Mouse (Mus musculus) ES-Bruce4 (cell line): ENCODE results near the gene Slc25a47. TPM values are rescaled to one million over a fixed set of nuclear protein-coding genes. Genes with fewer than 3 reads are reported as not detected.

Experiments
- H3K27ac ChIP-seq: 2 replicates; pipeline ENCODE4 v1.5.1; 2012; ENCODE audit warnings: low read length, inconsistent platforms; ENCODE audit not compliant: insufficient read depth
- H3K27me3 ChIP-seq: 2 replicates; pipeline ENCODE4 v1.6.1; 2012; ENCODE audit warnings: mild to moderate bottlenecking, low read length, inconsistent platforms; ENCODE audit not compliant: control insufficient read depth, poor library complexity, insufficient read depth, severe bottlenecking
- H3K36me3 ChIP-seq: 2 replicates; pipeline ENCODE4 v1.6.1; 2012; ENCODE audit warnings: inconsistent platforms, mild to moderate bottlenecking, low read length, moderate library complexity; ENCODE audit not compliant: control insufficient read depth, poor library complexity, insufficient read depth, severe bottlenecking
- H3K4me1 ChIP-seq: one replicate; pipeline ENCODE4 v1.8.1; 2011; ENCODE audit warnings: low read length; ENCODE audit not compliant: control insufficient read depth, insufficient read depth
- H3K4me3 ChIP-seq: 2 replicates; pipeline ENCODE4 v1.5.1; 2011; ENCODE audit warnings: low read depth, mild to moderate bottlenecking, low read length
- H3K9ac ChIP-seq: 2 replicates; pipeline ENCODE4 v1.6.1; 2012; ENCODE audit warnings: low read depth, mild to moderate bottlenecking, inconsistent platforms; ENCODE audit not compliant: poor library complexity, severe bottlenecking
- H3K9me3 ChIP-seq: replicated peaks from 2 replicates; pipeline ENCODE4 v1.6.1; 2012; ENCODE audit warnings: mild to moderate bottlenecking, low read length, inconsistent platforms; ENCODE audit not compliant: control insufficient read depth, poor library complexity, insufficient read depth, severe bottlenecking
- CTCF ChIP-seq: IDR thresholded peaks from one replicate; pipeline ENCODE4 v1.8.1; 2011; ENCODE audit warnings: low read depth, low read length
- EP300 ChIP-seq: IDR thresholded peaks from 2 replicates; pipeline ENCODE4 v1.6.1; 2011; ENCODE audit warnings: low read depth, low read length; ENCODE audit not compliant: insufficient read depth
- POLR2A ChIP-seq: IDR thresholded peaks from one replicate; pipeline ENCODE4 v1.8.1; 2011; ENCODE audit warnings: low read length; ENCODE audit not compliant: insufficient read depth
- polyA plus RNA-seq: library from polyadenylated mRNA; stranded (reverse); fragments of >200 nt; gene quantifications from 2 replicates; pipeline ENCODE4 v1.2.4, GENCODE M21; 2011; ENCODE audit warnings: low read depth; ENCODE audit not compliant: missing spikeins, insufficient read depth, insufficient read length

The Slc25a47 gene
- polyA plus RNA-seq, 1 experiment: 3.6 TPM

DNA sequence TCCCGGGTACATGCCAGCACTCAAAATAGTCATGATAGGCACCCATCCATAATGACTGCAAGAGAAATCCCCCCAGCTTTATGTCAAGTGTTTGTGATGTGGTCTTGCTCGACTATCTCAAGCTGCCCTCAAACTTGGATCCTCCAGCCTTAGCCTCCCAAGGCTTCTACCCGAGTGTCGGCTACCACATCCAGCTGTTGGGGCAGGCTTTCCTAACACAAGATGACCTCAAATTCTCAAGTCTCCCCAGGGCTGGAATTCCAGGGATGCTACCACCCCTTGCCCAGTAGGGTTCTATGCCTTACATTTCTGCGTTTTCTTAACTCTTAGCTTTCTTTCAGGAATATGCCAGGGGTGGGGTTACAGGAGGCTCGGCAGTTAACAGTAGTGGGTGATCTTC is 5.5 kb upstream of the Slc25a47 start:
- no peaks in the 10 kb centered on the region for H3K27me3 ChIP-seq
- H3K27ac ChIP-seq: no peak overlapping the region
- TF ChIP-seq POLR2A (no peak), EP300 (no peak), CTCF (no peak)
- H3K9me3 ChIP-seq: no peaks in the 10 kb centered on the region
- no peaks in the 10 kb centered on the region for H3K4me1 ChIP-seq
- H3K4me3 ChIP-seq: no peak overlapping the region
- no peak overlapping the region for H3K9ac ChIP-seq
- H3K36me3 ChIP-seq: no peaks in the 10 kb centered on the region

DNA sequence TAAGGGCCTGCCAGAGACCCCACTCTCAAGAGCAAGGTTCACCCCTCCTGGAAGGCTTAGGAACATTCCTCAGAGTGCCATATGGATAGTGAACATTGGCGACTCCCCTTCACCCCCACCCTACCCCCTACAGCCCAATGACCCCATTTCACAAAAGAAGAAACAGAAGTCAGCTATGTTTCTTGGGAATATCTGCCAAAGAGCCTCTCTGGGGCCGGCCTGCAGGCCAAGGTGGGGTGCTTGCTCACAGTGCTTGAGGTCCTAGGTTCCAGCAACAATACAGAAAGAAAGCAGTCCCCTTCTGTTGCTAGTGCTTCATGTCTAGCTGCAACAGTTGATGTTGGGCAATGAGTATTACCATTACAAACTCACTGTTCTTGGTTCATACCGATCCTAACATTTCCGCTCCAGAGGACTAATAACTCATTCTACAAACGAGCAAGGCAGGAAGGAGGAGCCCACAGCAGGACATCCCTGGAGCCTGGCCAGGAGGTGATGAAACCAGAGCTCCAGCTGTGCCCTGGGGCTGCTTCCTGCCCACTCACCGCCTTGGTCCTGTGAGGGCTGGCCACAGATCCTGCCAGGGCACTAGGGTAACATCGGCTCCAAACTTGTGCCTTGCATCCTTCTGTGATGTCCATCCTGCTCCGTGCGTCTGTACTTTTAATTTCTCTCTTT is 3.7 kb upstream of the Slc25a47 start:
- TF ChIP-seq EP300 (no peak), CTCF (no peak), POLR2A (no peak)

DNA sequence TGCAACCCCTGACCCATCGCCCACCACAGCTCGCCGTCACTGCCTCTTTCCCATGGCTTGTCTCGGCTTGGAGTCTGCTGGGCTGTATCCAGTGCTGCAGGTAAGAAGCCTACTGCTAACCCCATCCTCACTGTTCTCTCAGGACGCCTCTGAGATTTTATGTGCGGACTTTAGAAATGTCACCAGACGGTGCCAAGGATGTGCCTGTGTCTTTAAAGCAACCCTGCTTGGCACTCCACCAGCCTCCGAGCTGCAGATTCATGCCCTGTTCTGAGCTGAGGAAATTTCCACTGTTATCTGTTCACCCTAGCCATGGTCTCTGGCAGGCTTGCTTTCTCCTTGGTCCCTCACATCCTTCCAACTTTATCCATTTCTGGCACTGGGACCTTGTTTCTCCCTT is 3.0 kb upstream of the Slc25a47 start:
- Histone ChIP-seq H3K4me3 (no peak overlapping the region), H3K9me3 (no peaks in the 10 kb centered on the region), H3K4me1 (no peaks in the 10 kb centered on the region), H3K36me3 (no peaks in the 10 kb centered on the region), H3K27ac (no peak overlapping the region), H3K27me3 (no peaks in the 10 kb centered on the region), H3K9ac (no peak overlapping the region)
- TF ChIP-seq POLR2A: no peak
- no peak for TF ChIP-seq EP300
- TF ChIP-seq CTCF: no peak

More for the DNA sequence above, 3.7 kb upstream of the Slc25a47 start:
- Histone ChIP-seq H3K4me3 (no peak overlapping the region), H3K9ac (no peak overlapping the region), H3K27ac (no peak overlapping the region), H3K4me1 (no peaks in the 10 kb centered on the region), H3K9me3 (no peaks in the 10 kb centered on the region), H3K36me3 (no peaks in the 10 kb centered on the region), H3K27me3 (no peaks in the 10 kb centered on the region)

DNA sequence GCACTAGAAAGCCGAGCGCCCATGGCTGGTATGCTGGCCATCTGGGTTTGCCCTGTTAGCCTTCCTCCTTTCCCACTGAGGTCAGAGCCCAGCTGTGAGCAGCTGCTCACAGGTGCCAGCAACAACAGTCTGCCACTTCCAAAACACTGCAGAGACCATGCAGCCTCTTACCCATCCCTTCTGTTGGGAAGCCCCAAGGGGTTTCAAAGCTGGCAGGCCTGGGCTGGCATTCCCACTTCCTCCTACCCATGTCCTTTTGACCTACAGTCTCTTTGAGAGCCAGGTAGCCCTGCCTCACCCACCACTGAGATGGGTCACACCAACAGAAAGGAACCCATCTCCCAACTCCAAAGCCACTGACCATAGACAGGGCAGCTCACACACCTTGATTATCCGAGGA is 2.4 kb upstream of the Slc25a47 start:
- Histone ChIP-seq H3K36me3 (no peaks in the 10 kb centered on the region), H3K4me1 (no peaks in the 10 kb centered on the region), H3K27me3 (no peaks in the 10 kb centered on the region), H3K27ac (no peak overlapping the region), H3K9ac (no peak overlapping the region), H3K4me3 (no peak overlapping the region), H3K9me3 (no peaks in the 10 kb centered on the region)
- TF ChIP-seq POLR2A: no peak

DNA sequence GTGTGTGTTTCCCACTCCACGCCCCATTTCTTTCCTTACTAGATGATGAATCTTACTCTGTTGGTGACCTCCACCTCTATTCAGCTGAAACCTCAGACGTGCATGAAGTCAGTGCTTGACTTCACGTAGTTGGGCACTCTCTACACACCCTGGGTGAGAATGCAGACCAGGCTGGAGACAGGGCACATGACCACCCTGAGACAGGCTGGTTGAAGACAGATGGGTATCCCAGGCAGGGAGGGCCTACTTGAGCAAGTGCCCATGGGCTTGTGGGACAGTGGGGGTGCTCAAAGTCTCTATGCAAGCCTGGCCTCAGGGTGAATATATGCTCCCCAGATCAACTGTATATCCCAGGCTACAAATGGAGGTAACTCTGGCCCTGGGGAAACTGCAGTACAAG is 1.5 kb upstream of the Slc25a47 start:
- TF ChIP-seq EP300 (no peak), CTCF (no peak), POLR2A (no peak)
- Histone ChIP-seq H3K27me3 (no peaks in the 10 kb centered on the region), H3K9ac (no peak overlapping the region), H3K4me3 (no peak overlapping the region), H3K36me3 (no peaks in the 10 kb centered on the region), H3K9me3 (no peaks in the 10 kb centered on the region), H3K27ac (no peak overlapping the region), H3K4me1 (no peaks in the 10 kb centered on the region)

DNA sequence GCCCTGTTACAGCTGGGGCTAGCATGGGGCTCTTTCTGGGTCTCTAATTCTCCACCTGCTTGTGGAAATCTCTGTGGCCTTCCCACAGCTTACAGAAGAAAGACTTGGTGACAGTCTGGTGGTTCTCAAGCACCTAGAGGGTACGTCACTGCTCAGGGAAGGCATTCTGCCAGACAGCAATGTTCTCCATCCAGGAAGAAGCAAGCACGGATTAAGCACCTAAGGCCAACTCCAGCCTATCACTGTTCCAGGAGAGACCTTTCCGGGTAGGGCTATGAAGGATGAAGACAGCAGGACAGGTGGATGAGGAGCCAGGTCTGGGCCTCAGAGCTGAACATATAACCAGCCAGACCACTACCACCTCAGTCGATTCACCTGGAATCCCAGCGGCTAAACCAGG is 1.1 kb upstream of the Slc25a47 start:
- H3K27me3 ChIP-seq: no peaks in the 10 kb centered on the region
- H3K9me3 ChIP-seq: no peaks in the 10 kb centered on the region
- no peaks in the 10 kb centered on the region for H3K4me1 ChIP-seq
- TF ChIP-seq EP300 (no peak), POLR2A (no peak), CTCF (no peak)
- no peak overlapping the region for H3K27ac ChIP-seq
- H3K36me3 ChIP-seq: no peaks in the 10 kb centered on the region
- H3K9ac ChIP-seq: peak overlapping the region; percentile 17; the same call in 1 of the 2 replicates
- H3K4me3 ChIP-seq: peak overlapping the region; percentile 62; the same call in 1 of the 2 replicates
